Mouse (Mus musculus): ENCODE results near the gene Plcb3. TPM values are rescaled to one million over a fixed set of nuclear protein-coding genes. Genes with fewer than 3 reads are reported as not detected.
"Not testable (repeated sequence)": the region's sequence is repeated elsewhere in the genome, so short reads cannot be mapped to it uniquely, and the experiment has no call there.

Plcb3 gene
- polyA plus RNA-seq, 1 experiment = 35.5 TPM

GRCm38 (mm10) chr19:6912205-6912970 lies 63.9 kb downstream of the Plcb3 start:
- Histone ChIP-seq H3K36me3 (ENCODE audit: control insufficient read depth, insufficient read depth, low read length) (peaks cover 4% of the 10 kb centered on the region; the same call in 1 of the 2 replicates), H3K4me1 (replicated peaks; ENCODE audit: control insufficient read depth, insufficient read depth, low read length) (peaks cover 25% of the 10 kb centered on the region), H3K27me3 (ENCODE audit: control insufficient read depth, insufficient read depth, low read length) (no peaks in the 10 kb centered on the region), H3K4me3 (ENCODE audit: control insufficient read depth, insufficient read depth, low read length) (no peak overlapping the region), H3K27ac (ENCODE audit: control insufficient read depth, insufficient read depth, low read length) (no peak overlapping the region)
- TF ChIP-seq POLR2A (IDR thresholded peaks at IDR 0.05; ENCODE audit: control insufficient read depth, extremely low read depth, insufficient read depth, low read length, poor library complexity) (no peak), CTCF (IDR thresholded peaks at IDR 0.05; ENCODE audit: borderline replicate concordance, control insufficient read depth, extremely low read depth, insufficient read depth, low read length, poor library complexity) (no peak)
- no peak for DNase-seq
- 96% methylated on average over 15 of the region's 15 CpGs for WGBS

GRCm38 (mm10) chr19:6911101-6912074 lies 64.9 kb downstream of the Plcb3 start:
- no peaks in the 10 kb centered on the region for H3K27me3 ChIP-seq (ENCODE audit: control insufficient read depth, insufficient read depth, low read length)
- peaks cover 4% of the 10 kb centered on the region; the same call in 1 of the 2 replicates for H3K36me3 ChIP-seq (ENCODE audit: control insufficient read depth, insufficient read depth, low read length)

GRCm38 (mm10) chr19:6910306-6910705 lies 66.0 kb downstream of the Plcb3 start:
- Histone ChIP-seq H3K4me3 (ENCODE audit: control insufficient read depth, insufficient read depth, low read length) (peak overlapping the region; percentile 68), H3K4me1 (replicated peaks; ENCODE audit: control insufficient read depth, insufficient read depth, low read length) (peaks cover 25% of the 10 kb centered on the region), H3K27ac (ENCODE audit: control insufficient read depth, insufficient read depth, low read length) (peak overlapping the region; percentile 94)
- 0% methylated on average over 30 of the region's 30 CpGs for WGBS
- H3K27me3 ChIP-seq (ENCODE audit: control insufficient read depth, insufficient read depth, low read length); H3K36me3 ChIP-seq (ENCODE audit: control insufficient read depth, insufficient read depth, low read length): not testable (repeated sequence)
- peak; percentile 57 for DNase-seq

More at GRCm38 (mm10) chr19:6911101-6912074, 64.9 kb downstream of the Plcb3 start:
- 94% methylated on average over 19 of the region's 19 CpGs for WGBS
- DNase-seq = no peak
- Histone ChIP-seq H3K4me3 (ENCODE audit: control insufficient read depth, insufficient read depth, low read length) (no peak overlapping the region), H3K4me1 (replicated peaks; ENCODE audit: control insufficient read depth, insufficient read depth, low read length) (peaks cover 25% of the 10 kb centered on the region), H3K27ac (ENCODE audit: control insufficient read depth, insufficient read depth, low read length) (no peak overlapping the region)
- TF ChIP-seq POLR2A (IDR thresholded peaks at IDR 0.05; ENCODE audit: control insufficient read depth, extremely low read depth, insufficient read depth, low read length, poor library complexity) (no peak), CTCF (IDR thresholded peaks at IDR 0.05; ENCODE audit: borderline replicate concordance, control insufficient read depth, extremely low read depth, insufficient read depth, low read length, poor library complexity) (no peak)

DNA sequence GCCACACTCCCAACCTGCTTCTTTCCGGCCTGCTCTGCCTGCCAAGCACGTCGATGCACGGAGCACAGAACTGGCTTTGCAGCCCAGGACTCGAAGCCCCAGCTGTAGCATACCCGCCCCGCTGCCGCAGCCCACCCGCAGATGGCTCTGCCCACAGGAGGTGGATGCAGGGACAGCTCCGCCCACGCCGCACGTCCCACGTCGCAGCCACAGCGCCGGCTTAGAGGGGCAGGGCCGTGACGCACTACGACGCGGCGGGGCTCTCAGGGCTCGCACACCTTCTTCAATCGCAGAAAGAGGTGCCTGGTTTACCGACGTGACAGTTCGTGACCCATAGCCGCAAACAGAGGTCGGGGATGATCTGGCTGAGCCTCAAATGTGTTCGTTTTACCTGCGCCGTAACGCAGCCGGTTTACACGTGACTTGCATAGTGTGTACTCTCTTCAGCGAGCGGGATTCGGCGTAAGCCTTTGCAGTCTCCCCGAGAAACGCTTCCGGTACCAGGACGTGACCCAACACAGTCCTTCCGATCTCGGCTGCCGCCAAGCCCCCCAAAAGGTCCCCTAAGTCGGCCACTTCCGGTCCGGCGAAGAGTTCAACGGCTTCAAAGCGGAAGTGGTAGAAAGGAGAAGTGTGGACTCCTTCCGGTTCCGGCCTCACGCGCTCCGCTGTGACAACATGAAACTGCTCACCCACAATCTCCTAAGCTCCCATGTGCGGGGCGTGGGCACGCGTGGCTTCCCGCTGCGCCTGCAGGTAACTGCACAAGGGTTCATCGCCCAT lies 66.6 kb downstream of the Plcb3 start, which contains the start of the genes Trmt112 and Prdx5:
TSS of gene Trmt112 (plus strand) at position 192 of the 783 bp plus-strand sequence.
TSS of gene Prdx5 (minus strand) at position 600 of the 783 bp plus-strand sequence.
- DNase-seq = peak; percentile 88
- peak within 1 kb of the TSS; percentile 68 for H3K4me3 ChIP-seq (ENCODE audit: control insufficient read depth, insufficient read depth, low read length)
- peaks cover 25% of the 10 kb centered on the region for H3K4me1 ChIP-seq (replicated peaks; ENCODE audit: control insufficient read depth, insufficient read depth, low read length)
- WGBS = under 1% methylated on average over 65 of the region's 65 CpGs
- peaks cover 4% of the 10 kb centered on the region; the same call in 1 of the 2 replicates for H3K36me3 ChIP-seq (ENCODE audit: control insufficient read depth, insufficient read depth, low read length)
- H3K27ac ChIP-seq (ENCODE audit: control insufficient read depth, insufficient read depth, low read length) = peak within 1 kb of the TSS; percentile 94
- TF ChIP-seq POLR2A (IDR thresholded peaks at IDR 0.05; ENCODE audit: control insufficient read depth, extremely low read depth, insufficient read depth, low read length, poor library complexity) (peak; percentile 85; the same call in 1 of the 2 replicates), CTCF (IDR thresholded peaks at IDR 0.05; ENCODE audit: borderline replicate concordance, control insufficient read depth, extremely low read depth, insufficient read depth, low read length, poor library complexity) (no peak; the same call in 1 of the 2 replicates)
- no peaks in the 10 kb centered on the region for H3K27me3 ChIP-seq (ENCODE audit: control insufficient read depth, insufficient read depth, low read length)

- peaks cover 25% of the 10 kb centered on the region for H3K4me1 ChIP-seq (replicated peaks; ENCODE audit: control insufficient read depth, insufficient read depth, low read length)
- H3K27ac ChIP-seq (ENCODE audit: control insufficient read depth, insufficient read depth, low read length) = peak overlapping the region; percentile 94
- DNase-seq = no peak
- peaks cover 4% of the 10 kb centered on the region; the same call in 1 of the 2 replicates for H3K36me3 ChIP-seq (ENCODE audit: control insufficient read depth, insufficient read depth, low read length)
- H3K4me3 ChIP-seq (ENCODE audit: control insufficient read depth, insufficient read depth, low read length) = peak overlapping the region; percentile 68
- no peak for TF ChIP-seq POLR2A (IDR thresholded peaks at IDR 0.05; ENCODE audit: control insufficient read depth, extremely low read depth, insufficient read depth, low read length, poor library complexity)
- TF ChIP-seq CTCF (IDR thresholded peaks at IDR 0.05; ENCODE audit: borderline replicate concordance, control insufficient read depth, extremely low read depth, insufficient read depth, low read length, poor library complexity) = no peak
- no peaks in the 10 kb centered on the region for H3K27me3 ChIP-seq (ENCODE audit: control insufficient read depth, insufficient read depth, low read length)
- 7% methylated on average over 11 of the region's 11 CpGs for WGBS
Observed at GRCm38 (mm10) chr19:6909021-6909420, 67.2 kb downstream of the Plcb3 start.

All from thymus, adult 2 months (tissue).